Mouse (Mus musculus) kidney, postnatal 0 days (tissue): Measurements from ENCODE around the gene Mindy3. TPM values are rescaled to one million over a fixed set of nuclear protein-coding genes. Genes with fewer than 3 reads are reported as not detected.

Experiments
- ATAC-seq: fragments of 200-750 bp; cut with Nextera tagmentation; replicated peaks from 2 replicates; pipeline ENCODE4 v1.8.0; 2017; ENCODE audit warnings: low read depth, moderate number of reproducible peaks, moderate TSS enrichment, moderate library complexity; ENCODE audit not compliant: low FRiP score
- DNase-seq: peaks from one replicate; pipeline ENCODE4 v3.0.0-alpha.2; 2016; ENCODE audit warnings: low spot score
- H3K27ac ChIP-seq: fragments of 300-500 bp; sonication (generic); 2 replicates; pipeline ENCODE4 v1.5.1; 2014; ENCODE audit warnings: mild to moderate bottlenecking
- H3K27me3 ChIP-seq: fragments of 300-500 bp; sonication (generic); 2 replicates; pipeline ENCODE4 v1.6.1; 2014; ENCODE audit warnings: low read length, mixed read lengths; ENCODE audit not compliant: insufficient read depth
- H3K36me3 ChIP-seq: fragments of 300-500 bp; sonication (generic); 2 replicates; pipeline ENCODE4 v1.6.1; 2014; ENCODE audit warnings: low read length, mixed read lengths; ENCODE audit not compliant: insufficient read depth
- H3K4me1 ChIP-seq: fragments of 300-500 bp; sonication (generic); replicated peaks from 2 replicates; pipeline ENCODE4 v1.6.1; 2014; ENCODE audit warnings: antibody characterized with exemption, low read length, mixed read lengths; ENCODE audit not compliant: insufficient read depth
- H3K4me2 ChIP-seq: fragments of 300-500 bp; sonication (generic); 2 replicates; pipeline ENCODE4 v1.6.1; 2014; ENCODE audit warnings: mild to moderate bottlenecking, low read length, moderate library complexity, mixed read lengths
- H3K4me3 ChIP-seq: fragments of 300-500 bp; sonication (generic); replicated peaks from 2 replicates; pipeline ENCODE4 v1.5.1; 2014; ENCODE audit warnings: low read depth, low read length
- H3K9ac ChIP-seq: fragments of 300-500 bp; sonication (generic); 2 replicates; pipeline ENCODE4 v1.6.1; 2014; ENCODE audit warnings: low read depth, low read length
- H3K9me3 ChIP-seq: fragments of 300-500 bp; sonication (generic); replicated peaks from 2 replicates; pipeline ENCODE4 v1.6.1; 2016; ENCODE audit warnings: low read length, inconsistent platforms, mixed read lengths
- CTCF ChIP-seq: IDR thresholded peaks from 2 replicates; pipeline ENCODE4 v1.5.1; 2016; ENCODE audit warnings: antibody characterized with exemption, low read depth, mild to moderate bottlenecking, moderate library complexity
- WGBS: fragments of 180-500 bp; shearing (Covaris S2); extraction: QIAGEN DNeasy Blood & Tissue Kit; methylation state at CpG from one replicate; pipeline ENCODE4 v1.1.7; 2014; 5-methylcytosine and 5-hydroxymethylcytosine counted together
- polyA plus RNA-seq: library from polyadenylated mRNA; unstranded; fragments of >200 nt; fragmentation: Nextera tagmentation; extraction: Ambion mirVana; gene quantifications from 2 replicates; pipeline ENCODE4 v1.2.1, GENCODE M21; 2015

Gene Mindy3
- polyA plus RNA-seq, 1 experiment from 2014 or later, result 39.5 TPM

- Histone ChIP-seq H3K4me1 (no peaks in the 10 kb centered on the region), H3K9me3 (no peaks in the 10 kb centered on the region), H3K27me3 (no peaks in the 10 kb centered on the region), H3K36me3 (peaks cover 16% of the 10 kb centered on the region), H3K4me2 (no peak overlapping the region), H3K9ac (no peak overlapping the region), H3K27ac (no peak overlapping the region), H3K4me3 (no peak overlapping the region)
- WGBS, result 79% methylated on average over 1 of the region's 1 CpGs
- TF ChIP-seq CTCF, result no peak
- DNase-seq (no peak), ATAC-seq (no peak)
These were observed 58.0 kb downstream of the Mindy3 start for GRCm38 (mm10) chr2:12361310-12361709.

GRCm38 (mm10) chr2:12354837-12355236, 64.4 kb downstream of the Mindy3 start:
- 96% methylated on average over 5 of the region's 5 CpGs for WGBS
- H3K4me2 ChIP-seq, result no peak overlapping the region
- H3K36me3 ChIP-seq, result peaks cover 31% of the 10 kb centered on the region

GRCm38 (mm10) chr2:12348914-12349313, 70.4 kb downstream of the Mindy3 start:
- Histone ChIP-seq H3K4me2 (no peak overlapping the region), H3K36me3 (peaks cover 16% of the 10 kb centered on the region; the same call in 1 of the 2 replicates), H3K4me3 (no peak overlapping the region), H3K27ac (no peak overlapping the region), H3K4me1 (no peaks in the 10 kb centered on the region), H3K9me3 (no peaks in the 10 kb centered on the region), H3K27me3 (no peaks in the 10 kb centered on the region), H3K9ac (no peak overlapping the region)
- WGBS, result 66% methylated on average over 2 of the region's 2 CpGs
- no peak for TF ChIP-seq CTCF
- DNase-seq (peak; percentile 60), ATAC-seq (no peak)

More at GRCm38 (mm10) chr2:12354837-12355236, 64.4 kb downstream of the Mindy3 start:
- Histone ChIP-seq H3K27ac (no peak overlapping the region), H3K9me3 (no peaks in the 10 kb centered on the region), H3K4me1 (no peaks in the 10 kb centered on the region), H3K27me3 (no peaks in the 10 kb centered on the region), H3K4me3 (no peak overlapping the region), H3K9ac (no peak overlapping the region)
- ATAC-seq (no peak), DNase-seq (no peak)
- TF ChIP-seq CTCF, result no peak

- DNase-seq, result no peak
- no peaks in the 10 kb centered on the region for H3K36me3 ChIP-seq
- no peak overlapping the region for H3K4me3 ChIP-seq
- no peak overlapping the region for H3K4me2 ChIP-seq
- H3K4me1 ChIP-seq, result peaks cover 10% of the 10 kb centered on the region; the same call in 1 of the 2 replicates
- ATAC-seq, result no peak
- WGBS, result 63% methylated on average over 2 of the region's 2 CpGs
- H3K9ac ChIP-seq, result no peak overlapping the region
- no peaks in the 10 kb centered on the region for H3K9me3 ChIP-seq
- H3K27me3 ChIP-seq, result no peaks in the 10 kb centered on the region
- no peak for TF ChIP-seq CTCF
- no peak overlapping the region for H3K27ac ChIP-seq
These were observed 87.3 kb downstream of the Mindy3 start for GRCm38 (mm10) chr2:12331962-12332361.

GRCm38 (mm10) chr2:12329620-12330019, 89.7 kb downstream of the Mindy3 start:
- Histone ChIP-seq H3K4me1 (peaks cover 10% of the 10 kb centered on the region; the same call in 1 of the 2 replicates), H3K4me2 (no peak overlapping the region), H3K4me3 (no peak overlapping the region), H3K9ac (no peak overlapping the region), H3K27ac (no peak overlapping the region), H3K9me3 (no peaks in the 10 kb centered on the region), H3K27me3 (no peaks in the 10 kb centered on the region), H3K36me3 (no peaks in the 10 kb centered on the region)
- ATAC-seq (no peak), DNase-seq (no peak)
- WGBS, result 59% methylated on average over 2 of the region's 2 CpGs
- TF ChIP-seq CTCF, result no peak

- no peak overlapping the region for H3K4me2 ChIP-seq
- H3K27me3 ChIP-seq, result no peaks in the 10 kb centered on the region
- H3K9me3 ChIP-seq, result no peaks in the 10 kb centered on the region
- WGBS, result 34% methylated on average over 5 of the region's 5 CpGs
- H3K4me3 ChIP-seq, result no peak overlapping the region
- H3K27ac ChIP-seq, result no peak overlapping the region
- no peak overlapping the region for H3K9ac ChIP-seq
- no peaks in the 10 kb centered on the region for H3K36me3 ChIP-seq
- TF ChIP-seq CTCF, result no peak
- ATAC-seq, result no peak
- H3K4me1 ChIP-seq, result peaks cover 10% of the 10 kb centered on the region; the same call in 1 of the 2 replicates
- DNase-seq, result no peak
These were observed 90.2 kb downstream of the Mindy3 start for GRCm38 (mm10) chr2:12329068-12329407.
